Mouse (Mus musculus): ENCODE measurements around the gene Ankrd35. TPM values are rescaled to one million over a fixed set of nuclear protein-coding genes. Genes with fewer than 3 reads are reported as not detected.

The Ankrd35 gene
- polyA plus RNA-seq, 1 experiment: 0.09 TPM

- TF ChIP-seq MAX (IDR thresholded peaks at IDR 0.05) (no peak), MYOG (IDR thresholded peaks at IDR 0.05; ENCODE audit: control insufficient read depth, extremely low read depth, insufficient read length) (no peak), MYOD1 (IDR thresholded peaks at IDR 0.05; ENCODE audit: control insufficient read depth, insufficient read length, low read depth) (no peak), CEBPB (IDR thresholded peaks at IDR 0.05; ENCODE audit: low read depth) (no peak), USF1 (IDR thresholded peaks at IDR 0.05; ENCODE audit: low read depth) (no peak), FOSL1 (IDR thresholded peaks at IDR 0.05; ENCODE audit: insufficient read depth, low read length, poor library complexity, severe bottlenecking) (no peak), CTCF (IDR thresholded peaks at IDR 0.05; ENCODE audit: control insufficient read depth, insufficient read depth, insufficient read length) (no peak)
- Histone ChIP-seq H3ac (ENCODE audit: control insufficient read depth, insufficient read length, low read depth) (no peak overlapping the region), H3K4me3 (ENCODE audit: insufficient read depth, poor library complexity, severe bottlenecking) (peak overlapping the region; percentile 91)
Measured at GRCm38 (mm10) chr3:96728634-96729402, 58.9 kb downstream of the Ankrd35 start.

GRCm38 (mm10) chr3:96729403-96729784 is 59.5 kb downstream of the Ankrd35 start:
- Histone ChIP-seq H3K27me3 (ENCODE audit: control insufficient read depth, insufficient read depth, insufficient read length) (no peaks in the 10 kb centered on the region), H3ac (ENCODE audit: control insufficient read depth, insufficient read length, low read depth) (no peak overlapping the region), H3K4me3 (ENCODE audit: insufficient read depth, poor library complexity, severe bottlenecking) (no peak overlapping the region), H3K36me3 (ENCODE audit: control insufficient read depth, insufficient read depth) (no peaks in the 10 kb centered on the region), H3K79me3 (ENCODE audit: low read depth) (peaks cover 69% of the 10 kb centered on the region), H3K79me2 (ENCODE audit: control insufficient read depth, insufficient read depth) (peaks cover 94% of the 10 kb centered on the region)
- TF ChIP-seq FOSL1 (IDR thresholded peaks at IDR 0.05; ENCODE audit: insufficient read depth, low read length, poor library complexity, severe bottlenecking): no peak
- TF ChIP-seq MYOG (IDR thresholded peaks at IDR 0.05; ENCODE audit: control insufficient read depth, extremely low read depth, insufficient read length): no peak
- TF ChIP-seq MAX (IDR thresholded peaks at IDR 0.05): no peak
- no peak for TF ChIP-seq CEBPB (IDR thresholded peaks at IDR 0.05; ENCODE audit: low read depth)
- no peak for TF ChIP-seq MYOD1 (IDR thresholded peaks at IDR 0.05; ENCODE audit: control insufficient read depth, insufficient read length, low read depth)
- TF ChIP-seq CTCF (IDR thresholded peaks at IDR 0.05; ENCODE audit: control insufficient read depth, insufficient read depth, insufficient read length): no peak
- no peak for TF ChIP-seq USF1 (IDR thresholded peaks at IDR 0.05; ENCODE audit: low read depth)

More at GRCm38 (mm10) chr3:96728634-96729402, 58.9 kb downstream of the Ankrd35 start:
- Histone ChIP-seq H3K79me2 (ENCODE audit: control insufficient read depth, insufficient read depth) (peaks cover 88% of the 10 kb centered on the region), H3K79me3 (ENCODE audit: low read depth) (peaks cover 63% of the 10 kb centered on the region), H3K27me3 (ENCODE audit: control insufficient read depth, insufficient read depth, insufficient read length) (no peaks in the 10 kb centered on the region), H3K36me3 (ENCODE audit: control insufficient read depth, insufficient read depth) (peaks cover 4% of the 10 kb centered on the region)

GRCm38 (mm10) chr3:96730785-96731184 is 60.9 kb downstream of the Ankrd35 start:
- H3K27me3 ChIP-seq (ENCODE audit: control insufficient read depth, insufficient read depth, insufficient read length): no peaks in the 10 kb centered on the region
- peaks cover 65% of the 10 kb centered on the region for H3K79me3 ChIP-seq (ENCODE audit: low read depth)
- H3ac ChIP-seq (ENCODE audit: control insufficient read depth, insufficient read length, low read depth): no peak overlapping the region
- H3K4me3 ChIP-seq (ENCODE audit: insufficient read depth, poor library complexity, severe bottlenecking): no peak overlapping the region
- TF ChIP-seq USF1 (IDR thresholded peaks at IDR 0.05; ENCODE audit: low read depth): no peak
- no peak for TF ChIP-seq MYOG (IDR thresholded peaks at IDR 0.05; ENCODE audit: control insufficient read depth, extremely low read depth, insufficient read length)
- no peaks in the 10 kb centered on the region for H3K36me3 ChIP-seq (ENCODE audit: control insufficient read depth, insufficient read depth)
- H3K79me2 ChIP-seq (ENCODE audit: control insufficient read depth, insufficient read depth): peaks cover 95% of the 10 kb centered on the region

GRCm38 (mm10) chr3:96733984-96734383 is 64.1 kb downstream of the Ankrd35 start:
- no peak for TF ChIP-seq MYOD1 (IDR thresholded peaks at IDR 0.05; ENCODE audit: control insufficient read depth, insufficient read length, low read depth)
- no peak for TF ChIP-seq FOSL1 (IDR thresholded peaks at IDR 0.05; ENCODE audit: insufficient read depth, low read length, poor library complexity, severe bottlenecking)
- no peak for TF ChIP-seq MAX (IDR thresholded peaks at IDR 0.05)
- TF ChIP-seq CEBPB (IDR thresholded peaks at IDR 0.05; ENCODE audit: low read depth): no peak
- no peak for TF ChIP-seq CTCF (IDR thresholded peaks at IDR 0.05; ENCODE audit: control insufficient read depth, insufficient read depth, insufficient read length)
- no peak for TF ChIP-seq USF1 (IDR thresholded peaks at IDR 0.05; ENCODE audit: low read depth)
- TF ChIP-seq MYOG (IDR thresholded peaks at IDR 0.05; ENCODE audit: control insufficient read depth, extremely low read depth, insufficient read length): no peak
- no peak overlapping the region for H3ac ChIP-seq (ENCODE audit: control insufficient read depth, insufficient read length, low read depth)
- peaks cover 57% of the 10 kb centered on the region for H3K79me3 ChIP-seq (ENCODE audit: low read depth)
- H3K79me2 ChIP-seq (ENCODE audit: control insufficient read depth, insufficient read depth): peaks cover 97% of the 10 kb centered on the region
- H3K36me3 ChIP-seq (ENCODE audit: control insufficient read depth, insufficient read depth): no peaks in the 10 kb centered on the region
- H3K4me3 ChIP-seq (ENCODE audit: insufficient read depth, poor library complexity, severe bottlenecking): no peak overlapping the region
- H3K27me3 ChIP-seq (ENCODE audit: control insufficient read depth, insufficient read depth, insufficient read length): no peaks in the 10 kb centered on the region

DNA sequence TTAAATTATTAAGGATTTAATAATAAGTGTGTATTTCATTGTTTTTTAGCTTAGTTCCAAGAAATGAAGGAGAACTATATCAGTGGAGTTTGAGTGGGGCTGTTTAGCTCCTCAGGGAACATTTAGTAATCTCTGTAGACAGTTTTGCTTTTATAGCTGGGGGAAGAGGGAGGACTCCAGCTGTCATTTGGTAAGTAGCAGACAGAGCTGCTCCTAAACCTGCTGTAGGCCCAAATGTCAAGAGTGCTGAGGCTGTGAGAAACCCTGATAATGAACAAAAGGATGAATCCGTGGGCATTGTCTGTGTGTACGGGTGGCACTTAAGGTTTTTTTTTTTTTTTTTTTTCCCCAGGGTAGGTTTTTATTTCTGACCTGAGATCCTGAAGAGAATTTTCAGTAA is 65.3 kb downstream of the Ankrd35 start:
- TF ChIP-seq MYOG (IDR thresholded peaks at IDR 0.05; ENCODE audit: control insufficient read depth, extremely low read depth, insufficient read length): no peak
- no peak for TF ChIP-seq MAX (IDR thresholded peaks at IDR 0.05)
- TF ChIP-seq CTCF (IDR thresholded peaks at IDR 0.05; ENCODE audit: control insufficient read depth, insufficient read depth, insufficient read length): no peak
- TF ChIP-seq MYOD1 (IDR thresholded peaks at IDR 0.05; ENCODE audit: control insufficient read depth, insufficient read length, low read depth): no peak
- H3K4me3 ChIP-seq (ENCODE audit: insufficient read depth, poor library complexity, severe bottlenecking): no peak overlapping the region
- no peaks in the 10 kb centered on the region for H3K27me3 ChIP-seq (ENCODE audit: control insufficient read depth, insufficient read depth, insufficient read length)
- H3ac ChIP-seq (ENCODE audit: control insufficient read depth, insufficient read length, low read depth): no peak overlapping the region
- H3K79me2 ChIP-seq (ENCODE audit: control insufficient read depth, insufficient read depth): peaks cover 97% of the 10 kb centered on the region
- no peaks in the 10 kb centered on the region for H3K36me3 ChIP-seq (ENCODE audit: control insufficient read depth, insufficient read depth)
- H3K79me3 ChIP-seq (ENCODE audit: low read depth): peaks cover 52% of the 10 kb centered on the region
